Mouse (Mus musculus) hindbrain, embryonic 15.5 days (tissue): ENCODE results near the gene Ifna15. TPM values are rescaled to one million over a fixed set of nuclear protein-coding genes. Genes with fewer than 3 reads are reported as not detected.

Source experiments
- polyA plus RNA-seq: library from polyadenylated mRNA; unstranded; fragments of >200 nt; fragmentation: Nextera tagmentation; extraction: Ambion mirVana; gene quantifications from 2 replicates; pipeline ENCODE4 v1.2.1, GENCODE M21; 2015

The Ifna15 gene
- polyA plus RNA-seq, 1 experiment from 2014 or later: not detected

Other genes with a start within 250 kb of the Ifna15 start
- gene Hacd4, start 119.3 kb downstream of the Ifna15 start, polyA plus RNA-seq: 3.9 and 4.4 TPM in 2 replicates
- not detected in 2 replicates for gene Ifnb1, start 35.5 kb downstream of the Ifna15 start, polyA plus RNA-seq
- not detected in 2 replicates for gene Ifna14, start 13.6 kb upstream of the Ifna15 start, polyA plus RNA-seq
- gene Ifna9, start 34.1 kb upstream of the Ifna15 start, polyA plus RNA-seq: not detected in 2 replicates
- gene Ifna12, start 45.1 kb upstream of the Ifna15 start, polyA plus RNA-seq: not detected in 2 replicates
- not detected in 2 replicates for gene C87499, start 76.2 kb upstream of the Ifna15 start, polyA plus RNA-seq
- not detected in 2 replicates for gene Ifna13, start 86.2 kb upstream of the Ifna15 start, polyA plus RNA-seq
- not detected in 2 replicates for gene Ifna16, start 118.7 kb upstream of the Ifna15 start, polyA plus RNA-seq
- gene Ifna2, start 125.7 kb upstream of the Ifna15 start, polyA plus RNA-seq: not detected in 2 replicates
- not detected in 2 replicates for gene Ifnab, start 133.1 kb upstream of the Ifna15 start, polyA plus RNA-seq
- gene Gm26566, start 163.6 kb upstream of the Ifna15 start, polyA plus RNA-seq: 1.2 and 1.8 TPM in 2 replicates
- 100 and 103 TPM in 2 replicates for gene Klhl9, start 164.2 kb upstream of the Ifna15 start, polyA plus RNA-seq
- gene Gm13271, start 196.6 kb upstream of the Ifna15 start, polyA plus RNA-seq: not detected in 2 replicates
- 0.16 TPM in 1 of 2 replicates, not detected in the other for gene Gm13283, start 201.9 kb upstream of the Ifna15 start, polyA plus RNA-seq
- gene Gm13290, start 215.6 kb upstream of the Ifna15 start, polyA plus RNA-seq: 0.25 TPM in 1 of 2 replicates, not detected in the other
- gene Gm13289, start 218.7 kb upstream of the Ifna15 start, polyA plus RNA-seq: not detected in 2 replicates
- gene Gm13272, start 221.6 kb upstream of the Ifna15 start, polyA plus RNA-seq: not detected in 2 replicates
- not detected in 2 replicates for gene Ifnz, start 223.9 kb upstream of the Ifna15 start, polyA plus RNA-seq
- gene Gm13276, start 227.5 kb upstream of the Ifna15 start, polyA plus RNA-seq: not detected in 2 replicates
- not detected in 2 replicates for gene Gm13277, start 230.4 kb upstream of the Ifna15 start, polyA plus RNA-seq
- not detected in 2 replicates for gene Gm13278, start 233.3 kb upstream of the Ifna15 start, polyA plus RNA-seq
- gene Gm13275, start 236.2 kb upstream of the Ifna15 start, polyA plus RNA-seq: not detected in 2 replicates
- gene Gm13279, start 239.2 kb upstream of the Ifna15 start, polyA plus RNA-seq: not detected in 2 replicates
- 0.13 TPM in 1 of 2 replicates, not detected in the other for gene Gm13285, start 241.4 kb upstream of the Ifna15 start, polyA plus RNA-seq
- not detected in 2 replicates for gene Gm13287, start 245.0 kb upstream of the Ifna15 start, polyA plus RNA-seq
- gene Gm13288, start 247.3 kb upstream of the Ifna15 start, polyA plus RNA-seq: not detected in 2 replicates